Mouse (Mus musculus) subcutaneous adipose tissue, adult 2 months (tissue): Measurements from ENCODE around the gene Wdfy4. TPM values are rescaled to one million over a fixed set of nuclear protein-coding genes. Genes with fewer than 3 reads are reported as not detected.

Experiments
- polyA plus RNA-seq: library from polyadenylated mRNA; depleted of rRNA; stranded (reverse); fragments of >200 nt; gene quantifications from 2 replicates; pipeline ENCODE4 v1.2.3, GENCODE M21; 2012; ENCODE audit warnings: low replicate concordance; rRNA removed

Wdfy4 gene
- 2.3 and 7.5 TPM in 2 replicates for polyA plus RNA-seq

GRCm38 (mm10) chr14:33185068-33185800 is at the start of gene Wdfy4:
Wdfy4 (minus strand) TSS chr14:33185508.

DNA sequence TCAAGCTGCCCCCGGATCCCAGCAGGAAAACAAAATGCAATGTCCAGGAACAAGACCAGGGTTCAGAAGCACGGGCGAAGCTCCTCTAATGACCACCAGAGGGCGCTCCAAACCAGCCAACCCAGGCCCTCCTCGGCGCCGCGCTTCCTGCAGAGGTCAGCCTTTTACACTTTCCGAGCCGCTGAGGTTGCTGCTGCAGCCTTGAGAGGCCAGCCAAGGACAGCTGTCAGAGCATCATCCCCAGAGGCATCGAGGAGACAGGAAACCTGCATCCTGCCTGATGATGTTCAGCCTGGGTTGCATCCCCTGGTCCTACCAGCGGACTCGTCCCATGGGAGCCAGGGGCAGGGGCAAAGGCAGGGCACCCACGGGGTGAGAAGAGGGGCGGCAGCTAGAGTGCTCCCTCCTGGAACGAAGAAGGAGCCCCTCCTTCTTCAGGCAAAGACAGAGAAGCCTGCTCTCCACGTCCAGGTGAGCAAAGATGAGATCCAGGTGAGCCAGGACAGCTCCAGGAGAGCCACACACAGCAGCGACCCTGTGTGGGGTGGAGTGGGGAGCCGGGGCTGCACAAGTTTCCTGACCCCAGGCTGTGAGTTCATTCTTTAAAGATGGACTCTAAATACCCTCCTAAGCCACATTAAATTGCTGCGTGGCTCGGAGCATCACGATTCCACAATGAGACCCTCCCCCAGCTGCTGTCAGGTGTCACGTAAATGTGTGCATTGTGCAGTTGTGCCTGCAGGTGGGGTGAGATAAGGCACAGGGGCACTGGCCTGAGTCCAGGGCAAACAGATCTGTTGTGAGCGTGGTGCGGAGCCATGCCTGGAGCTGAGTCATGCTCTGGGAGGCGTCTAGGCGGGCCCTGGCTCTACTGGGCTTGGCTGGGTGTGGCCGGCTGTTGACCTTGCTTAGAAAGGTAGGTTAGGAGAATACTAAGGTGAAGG is 28.8 kb upstream of the Wdfy4 start, which contains the start of gene Arhgap22:
TSS of gene Arhgap22 (plus strand) at position 204 of the 944 bp plus-strand sequence.

DNA sequence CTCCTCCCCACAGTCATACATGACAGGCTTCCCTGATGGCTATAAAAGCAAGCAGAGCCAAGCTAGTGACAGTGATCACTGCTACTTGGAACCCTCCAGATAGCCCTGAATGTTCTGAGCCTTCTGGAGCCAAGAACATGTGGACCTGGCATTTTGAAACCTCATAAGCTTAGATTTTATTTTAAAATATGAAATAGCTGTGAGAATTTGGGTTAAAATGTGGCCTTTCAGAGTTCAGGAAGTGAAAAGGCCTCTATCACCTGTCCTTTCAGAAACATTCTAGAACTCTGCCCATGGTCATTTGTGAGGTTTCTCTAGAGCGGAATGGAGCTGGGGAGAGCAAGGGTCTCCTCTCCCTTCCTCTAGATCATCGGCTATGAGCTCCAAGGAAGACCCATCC is 194.2 kb downstream of the Wdfy4 start, which contains the start of gene Lrrc18:
TSS of gene Lrrc18 (plus strand) at position 301 of the 400 bp plus-strand sequence.

Other genes with a start within 250 kb of the Wdfy4 start
- 0.37 and 2.6 TPM in 2 replicates for gene Lrrc18, start 194.1 kb downstream of the Wdfy4 start, polyA plus RNA-seq
- gene Arhgap22, start 28.5 kb upstream of the Wdfy4 start, polyA plus RNA-seq, result 4.0 and 4.9 TPM in 2 replicates